Mouse (Mus musculus) heart, adult 8-10 months (tissue): Measurements from ENCODE around the gene Aldh1a1. TPM values are rescaled to one million over a fixed set of nuclear protein-coding genes. Genes with fewer than 3 reads are reported as not detected.

Source experiments
- DNase-seq: peaks from one replicate; pipeline ENCODE4 v3.0.0; 2022; ENCODE audit warnings: low spot score
- total RNA-seq, 4 experiments: library from RNA; stranded (reverse); gene quantifications; 2 replicates each; pipeline ENCODE4 v1.2.4; 2022

The Aldh1a1 gene
- total RNA-seq, 4 experiments from 2014 or later = 13.8 to 26.4 (median 22.7) TPM

- no peak for DNase-seq
These were observed 56.9 kb downstream of the Aldh1a1 start for GRCm38 (mm10) chr19:20549409-20549808.

- DNase-seq = no peak
These were observed 62.9 kb downstream of the Aldh1a1 start for GRCm38 (mm10) chr19:20555365-20555764.

- no peak for DNase-seq
These were observed 64.7 kb downstream of the Aldh1a1 start for GRCm38 (mm10) chr19:20557211-20557610.

GRCm38 (mm10) chr19:20558069-20558468 is 65.6 kb downstream of the Aldh1a1 start:
- DNase-seq = no peak

GRCm38 (mm10) chr19:20558544-20558943 is 66.0 kb downstream of the Aldh1a1 start:
- DNase-seq = no peak

- DNase-seq = peak; percentile 28
These were observed 66.4 kb downstream of the Aldh1a1 start for GRCm38 (mm10) chr19:20558952-20559351.

GRCm38 (mm10) chr19:20559952-20560351 is 67.4 kb downstream of the Aldh1a1 start:
- no peak for DNase-seq

- DNase-seq = no peak
These were observed 69.9 kb downstream of the Aldh1a1 start for GRCm38 (mm10) chr19:20562396-20562795.

- DNase-seq = no peak
These were observed 73.8 kb downstream of the Aldh1a1 start for GRCm38 (mm10) chr19:20566294-20566693.

GRCm38 (mm10) chr19:20567039-20567438 is 74.5 kb downstream of the Aldh1a1 start:
- DNase-seq = no peak

GRCm38 (mm10) chr19:20576984-20577383 is 84.5 kb downstream of the Aldh1a1 start:
- no peak for DNase-seq

- DNase-seq = no peak
These were observed 84.9 kb downstream of the Aldh1a1 start for GRCm38 (mm10) chr19:20577429-20577828.

- peak; percentile 45 for DNase-seq
These were observed 107.4 kb downstream of the Aldh1a1 start for GRCm38 (mm10) chr19:20599951-20600350.

GRCm38 (mm10) chr19:20601739-20602138 is 109.2 kb downstream of the Aldh1a1 start:
- peak; percentile 37 for DNase-seq

GRCm38 (mm10) chr19:20603212-20603611 is 110.7 kb downstream of the Aldh1a1 start:
- no peak for DNase-seq

- no peak for DNase-seq
These were observed 111.4 kb downstream of the Aldh1a1 start for GRCm38 (mm10) chr19:20603866-20604265.

GRCm38 (mm10) chr19:20614252-20614930 is 121.9 kb downstream of the Aldh1a1 start:
- DNase-seq = no peak

GRCm38 (mm10) chr19:20622434-20622833 is 129.9 kb downstream of the Aldh1a1 start:
- no peak for DNase-seq

- no peak for DNase-seq
These were observed 130.9 kb downstream of the Aldh1a1 start for GRCm38 (mm10) chr19:20623416-20623815.

- no peak for DNase-seq
These were observed 138.5 kb downstream of the Aldh1a1 start for GRCm38 (mm10) chr19:20631020-20631419.

GRCm38 (mm10) chr19:20633876-20634691 is 141.6 kb downstream of the Aldh1a1 start:
- DNase-seq = peak; percentile 35

- no peak for DNase-seq
These were observed 151.8 kb downstream of the Aldh1a1 start for GRCm38 (mm10) chr19:20644346-20644745.

- DNase-seq = peak; percentile 12
These were observed 155.0 kb downstream of the Aldh1a1 start for GRCm38 (mm10) chr19:20647496-20647895.
